Mouse (Mus musculus) CH12F3 (cell line): ENCODE results near the gene Ppp1r36.

Experiments used
- in situ Hi-C: fragments of 300-500 bp; cut with MboI; formaldehyde crosslinking; loops from 2 replicates; pipeline ENCODE4 v1.14.3; 2020; ENCODE audit warnings: low sequenced_read_pairs

The Ppp1r36 gene

DNA sequence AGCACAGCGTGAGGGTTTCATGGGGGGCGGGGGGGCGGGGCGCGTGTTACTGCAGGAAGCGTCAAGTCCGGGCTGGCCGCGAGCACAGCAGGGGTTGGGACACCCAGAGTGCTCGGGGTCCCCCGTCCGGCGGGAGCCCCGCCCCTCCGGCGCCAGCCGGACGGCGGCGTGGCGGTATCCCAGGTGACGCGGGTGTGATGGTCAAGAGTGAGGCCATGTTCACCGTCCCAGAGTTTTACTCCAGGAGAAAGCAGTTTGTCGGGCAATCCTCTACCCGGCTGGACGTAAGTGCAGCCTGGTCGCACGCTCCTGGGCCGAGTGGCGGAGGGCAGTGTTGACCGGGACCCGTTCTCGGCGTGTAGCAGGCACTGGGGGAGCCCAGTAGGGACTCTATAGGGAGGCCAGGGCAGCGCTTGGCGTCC, at the start of gene Ppp1r36:
Ppp1r36 (plus strand) TSS at position 106 of the 422 bp plus-strand sequence.
- in situ Hi-C loops = no loop called here

DNA sequence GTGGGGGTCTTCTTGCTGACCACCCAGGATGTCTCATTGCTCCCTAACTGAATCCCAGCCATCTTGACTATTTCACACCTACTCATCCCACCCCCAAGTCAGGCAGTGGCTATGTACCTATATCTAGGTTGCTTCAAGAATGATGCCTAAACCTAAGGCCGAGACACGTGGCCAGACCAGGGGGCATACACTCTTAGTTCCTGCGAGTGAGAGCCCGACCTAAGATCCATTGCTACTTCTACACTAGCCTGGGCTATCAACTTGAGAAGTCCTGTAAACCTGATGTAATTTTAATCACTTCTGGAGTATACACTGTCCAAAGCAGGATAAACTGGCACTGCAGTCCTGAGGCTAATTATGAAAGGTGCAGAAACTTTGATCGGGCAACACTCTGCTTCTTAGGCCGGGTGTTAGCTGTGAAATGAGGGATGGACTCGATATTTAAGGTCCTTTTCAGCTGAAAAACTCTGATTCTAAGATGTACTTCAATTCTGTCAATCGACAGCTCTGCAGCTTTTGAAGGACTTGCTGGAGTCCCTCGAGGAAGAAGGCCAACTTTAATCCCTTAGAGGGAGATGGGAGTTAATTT, 49.0 kb upstream of the Ppp1r36 start:
- in situ Hi-C loops = no loop called here

DNA sequence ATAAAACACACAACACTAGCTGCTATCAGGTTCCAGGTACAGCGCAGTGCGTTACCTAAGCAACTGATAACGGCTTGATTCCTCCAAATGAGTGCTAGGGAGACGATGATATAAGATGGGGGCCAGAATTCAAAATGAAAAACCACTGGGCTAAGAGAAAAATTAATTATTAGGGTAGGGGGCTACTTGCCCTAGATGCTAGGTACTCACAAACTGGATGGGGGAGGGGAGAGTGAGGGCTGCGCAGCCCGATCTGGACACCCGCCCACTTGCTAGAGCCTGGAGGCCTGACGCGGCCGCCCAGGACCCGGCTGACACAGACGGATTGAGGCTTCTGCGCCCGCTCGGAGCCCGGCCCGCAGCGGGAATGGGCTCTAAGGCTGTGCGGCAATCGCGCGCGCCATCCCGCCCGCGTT, 48.5 kb upstream of the Ppp1r36 start:
- in situ Hi-C loops = no loop called here

DNA sequence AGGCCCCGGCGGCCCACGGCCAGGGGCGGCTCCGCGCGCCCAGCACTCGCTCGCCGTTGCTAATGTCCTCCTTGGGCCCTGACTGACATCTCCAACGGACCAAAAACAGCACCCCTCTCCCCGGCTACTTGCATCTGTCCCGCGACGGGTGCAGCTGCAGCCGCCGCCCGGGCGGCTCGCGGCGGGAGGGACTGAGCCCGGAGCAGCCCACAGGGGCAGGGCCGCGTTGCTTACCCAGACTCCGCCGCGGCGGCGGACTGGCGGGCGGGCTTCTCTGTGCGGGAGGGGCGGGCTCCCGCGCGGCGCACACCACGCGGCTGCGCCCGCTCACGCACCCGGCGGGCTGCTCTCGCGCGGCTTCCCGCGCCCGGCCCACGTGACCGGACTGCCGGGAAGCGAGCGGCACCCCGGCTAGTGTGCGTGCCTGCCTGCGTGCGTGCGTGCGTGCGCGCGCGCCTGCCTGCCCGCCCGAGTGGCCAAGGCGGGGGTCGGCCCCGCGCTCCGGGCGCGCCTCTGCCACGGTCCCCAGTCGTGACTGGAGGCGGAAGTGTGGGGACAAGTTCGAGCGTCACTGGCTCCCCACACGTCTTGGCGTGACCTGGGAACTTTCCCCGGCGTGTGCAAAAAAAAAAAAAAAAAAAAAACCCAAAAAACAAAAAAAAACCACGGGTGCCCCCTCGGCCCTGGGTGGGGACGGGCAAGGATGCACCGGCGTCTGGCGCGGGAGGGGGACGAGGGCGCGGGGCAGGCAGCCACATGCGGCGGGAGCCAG, 47.9 kb upstream of the Ppp1r36 start, which contains the start of gene Zbtb25:
Zbtb25 (minus strand) TSS at position 397 of the 772 bp plus-strand sequence.
- in situ Hi-C loops = no loop called here

DNA sequence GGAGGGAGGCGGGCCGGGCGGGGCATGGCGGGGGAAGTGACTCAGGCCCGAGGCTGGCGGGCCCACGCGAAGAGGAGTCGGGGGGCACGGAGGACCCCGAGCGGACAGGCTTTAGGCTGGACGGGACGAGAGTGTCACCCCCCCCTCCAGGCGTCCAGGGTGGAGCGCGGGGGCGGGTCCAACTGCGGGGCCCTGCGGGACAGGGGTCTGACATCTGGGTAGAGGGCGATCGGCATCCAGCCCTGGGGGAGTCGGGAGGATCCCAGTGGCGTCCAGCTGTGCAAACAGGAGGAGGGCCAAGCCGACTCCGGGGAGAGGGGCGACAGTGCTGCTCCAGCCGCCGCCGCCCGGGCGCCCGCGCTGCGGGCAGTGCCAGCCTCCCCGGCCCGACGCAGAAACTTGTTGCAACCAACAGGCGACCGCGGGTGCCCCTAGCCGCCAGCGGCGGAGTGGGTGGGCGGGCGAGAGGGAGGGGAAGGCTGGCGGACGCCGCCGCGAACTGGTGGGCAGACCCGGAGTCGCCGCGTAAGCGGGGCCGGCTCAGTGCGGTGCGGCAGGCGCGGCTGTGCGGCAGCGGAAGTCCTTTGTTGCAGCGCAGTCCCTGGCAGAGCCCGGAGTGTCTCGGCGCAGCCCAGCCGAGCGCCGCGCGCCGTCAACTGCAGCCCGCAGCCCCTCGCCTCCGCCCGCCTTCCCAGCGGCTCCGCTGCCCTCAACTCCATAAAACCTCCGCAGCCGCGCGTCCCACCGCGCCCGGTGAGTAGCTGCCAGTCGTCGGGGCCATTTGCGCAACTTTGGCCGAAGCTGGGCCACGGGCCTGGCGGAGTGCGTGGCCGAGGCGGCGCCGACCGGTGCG, 47.1 kb upstream of the Ppp1r36 start, which contains the start of gene Zbtb1:
Zbtb1 (plus strand) TSS at position 289 of the 853 bp plus-strand sequence.
- in situ Hi-C loops = no loop called here

DNA sequence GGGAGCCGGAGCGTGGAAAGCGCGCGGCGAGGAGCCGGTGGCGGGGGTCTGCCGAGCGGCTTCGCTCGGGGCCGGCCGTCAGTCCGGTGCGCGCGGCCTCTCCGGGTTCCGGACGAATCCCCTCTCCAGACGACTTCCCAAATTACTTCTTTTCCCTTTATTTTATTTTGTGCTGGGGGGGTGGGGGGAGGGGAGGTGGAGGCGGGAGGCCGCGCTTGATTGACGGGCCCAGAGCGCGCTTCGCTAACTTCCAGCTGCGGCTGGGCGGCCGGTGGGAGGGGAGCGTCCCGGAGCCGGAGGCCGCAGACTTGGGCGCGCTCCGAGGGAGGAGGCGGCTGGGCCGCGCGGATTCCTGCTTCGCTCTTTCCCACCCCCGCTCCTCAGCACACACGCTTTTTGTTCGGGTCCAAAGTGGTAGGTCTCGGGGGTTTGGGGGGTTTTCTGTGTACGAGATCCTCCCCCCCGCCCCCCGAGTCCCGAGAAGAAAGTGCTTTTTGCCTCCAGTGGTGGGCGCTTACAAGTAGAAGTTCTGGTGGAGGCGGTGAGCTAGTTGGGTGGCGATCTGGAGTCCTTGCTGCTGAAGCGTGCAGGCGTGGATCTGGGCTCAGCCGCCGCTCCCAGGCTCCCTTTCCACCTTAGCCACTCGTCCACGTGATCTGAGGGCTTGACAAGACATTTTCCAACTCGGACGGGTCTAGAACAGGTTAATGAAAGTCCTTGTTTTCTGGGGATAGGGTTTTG, 46.3 kb upstream of the Ppp1r36 start:
- in situ Hi-C loops = no loop called here

DNA sequence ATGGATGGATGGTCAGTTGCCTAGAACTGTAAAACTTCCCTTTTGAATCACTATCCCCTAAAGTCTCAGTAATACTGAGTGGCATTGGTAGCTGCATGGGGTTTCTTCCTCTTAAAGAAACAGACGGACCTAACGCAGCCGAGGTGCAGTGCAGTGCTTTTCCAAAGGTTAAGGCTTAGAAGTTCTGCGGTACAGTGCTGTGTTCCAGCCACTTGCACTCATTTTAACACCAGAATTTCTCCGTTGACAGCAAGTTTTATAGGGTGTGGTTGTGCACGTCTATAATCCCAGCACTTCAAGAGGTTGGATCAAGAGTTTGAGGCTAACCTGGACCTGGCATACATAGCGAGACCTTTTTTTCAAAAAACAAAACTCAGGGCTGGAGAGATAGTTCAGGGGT, 45.3 kb upstream of the Ppp1r36 start:
- in situ Hi-C loops = no loop called here

DNA sequence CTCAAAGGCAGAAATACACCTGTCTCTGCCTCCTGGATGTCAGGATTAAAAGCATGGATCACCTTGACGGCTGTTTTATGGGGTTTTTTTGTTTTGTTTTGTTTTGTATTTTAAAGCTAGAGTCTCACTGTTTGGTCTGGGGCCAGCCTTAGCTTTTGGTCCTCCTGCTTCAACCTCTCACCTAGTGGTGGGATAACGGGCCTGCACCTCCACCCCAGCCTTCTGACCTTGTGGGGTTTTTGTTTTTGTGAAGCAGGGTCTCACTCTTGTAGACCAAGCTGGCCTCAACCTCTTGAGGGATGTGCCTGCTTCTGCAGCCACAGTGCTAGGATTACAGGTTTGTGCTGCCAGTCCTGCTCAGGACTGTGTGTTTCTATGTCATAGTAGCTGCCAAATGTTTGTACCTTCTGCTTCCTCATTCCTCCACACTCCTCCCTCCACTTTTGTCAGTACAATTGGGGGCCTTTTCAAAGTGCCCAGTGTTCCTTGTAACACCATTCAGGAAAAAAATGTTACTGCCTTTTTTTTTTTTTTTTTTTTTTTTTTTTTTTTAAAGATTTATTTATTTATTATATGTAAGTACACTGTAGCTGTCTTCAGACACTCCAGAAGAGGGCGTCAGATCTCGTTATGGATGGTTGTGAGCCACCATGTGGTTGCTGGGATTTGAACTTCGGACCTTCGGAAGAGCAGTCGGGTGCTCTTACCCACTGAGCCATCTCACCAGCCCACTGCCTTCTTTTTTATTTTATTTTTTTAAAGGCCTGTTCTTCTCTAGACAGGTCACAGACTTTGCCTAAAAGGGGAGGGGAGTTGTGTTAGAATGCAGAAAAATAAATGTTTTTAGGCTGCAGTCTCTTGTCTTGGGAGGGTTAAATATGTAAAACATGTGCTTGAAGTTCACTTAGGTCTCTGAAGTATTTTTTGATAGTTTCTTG, 44.2 kb upstream of the Ppp1r36 start:
- in situ Hi-C loops = no loop called here

DNA sequence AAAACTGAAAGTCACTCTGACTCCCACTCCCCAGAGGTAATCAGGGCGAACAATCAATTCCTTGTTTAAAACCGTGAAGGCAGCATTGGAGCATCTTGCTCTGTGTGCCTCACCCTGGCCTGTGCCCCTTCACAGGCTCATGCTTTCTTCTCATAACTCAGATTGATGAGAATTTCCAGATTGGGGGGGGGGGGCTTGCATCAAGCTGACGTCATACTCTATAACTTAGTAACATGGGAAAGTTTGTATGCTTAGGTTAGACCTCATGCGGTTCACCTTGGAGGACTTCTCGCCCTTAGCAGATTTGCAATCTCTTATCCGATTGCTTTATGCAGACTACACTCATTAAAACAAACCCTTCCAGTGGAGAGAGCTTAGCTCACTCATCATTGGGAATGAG, 43.3 kb upstream of the Ppp1r36 start:
- in situ Hi-C loops = no loop called here

DNA sequence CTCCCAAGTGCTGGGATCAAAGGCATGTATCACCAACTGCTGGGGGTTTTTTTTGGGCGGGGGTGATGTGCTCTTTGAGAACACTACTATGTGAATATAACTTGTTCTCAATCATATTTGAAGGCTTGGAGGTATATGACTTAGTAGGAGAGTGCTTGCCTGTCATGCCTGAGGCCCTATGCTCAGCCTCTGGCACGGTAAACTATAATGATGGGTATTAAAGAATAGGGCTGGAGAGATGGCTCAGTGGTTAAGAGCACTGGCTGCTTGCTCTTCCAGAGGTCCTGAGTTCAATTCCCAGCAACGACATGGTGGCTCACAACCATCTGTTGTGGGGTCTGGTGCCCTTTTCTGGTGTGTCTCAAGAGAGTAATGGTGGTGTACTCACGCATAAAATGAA, 42.4 kb upstream of the Ppp1r36 start:
- in situ Hi-C loops = no loop called here

DNA sequence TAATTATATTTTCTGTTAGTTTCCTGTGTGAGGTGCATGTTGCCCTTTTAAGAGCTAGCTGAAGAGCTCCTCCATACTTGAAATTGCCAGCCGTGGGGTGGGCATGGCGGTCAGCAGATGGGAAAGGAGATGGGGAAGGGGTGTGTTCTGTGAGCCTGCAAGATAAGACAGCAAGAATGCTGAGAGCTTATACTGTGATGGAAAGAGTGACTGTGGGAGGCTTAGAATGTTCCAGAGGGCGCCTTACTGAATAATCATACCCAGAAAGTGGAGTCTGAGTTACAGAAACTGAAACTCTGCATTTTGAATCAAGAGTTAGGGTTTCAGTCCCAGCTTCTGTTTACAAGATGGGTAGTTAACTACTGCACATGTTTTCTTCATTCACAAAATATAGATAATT, 41.8 kb upstream of the Ppp1r36 start:
- in situ Hi-C loops = no loop called here

DNA sequence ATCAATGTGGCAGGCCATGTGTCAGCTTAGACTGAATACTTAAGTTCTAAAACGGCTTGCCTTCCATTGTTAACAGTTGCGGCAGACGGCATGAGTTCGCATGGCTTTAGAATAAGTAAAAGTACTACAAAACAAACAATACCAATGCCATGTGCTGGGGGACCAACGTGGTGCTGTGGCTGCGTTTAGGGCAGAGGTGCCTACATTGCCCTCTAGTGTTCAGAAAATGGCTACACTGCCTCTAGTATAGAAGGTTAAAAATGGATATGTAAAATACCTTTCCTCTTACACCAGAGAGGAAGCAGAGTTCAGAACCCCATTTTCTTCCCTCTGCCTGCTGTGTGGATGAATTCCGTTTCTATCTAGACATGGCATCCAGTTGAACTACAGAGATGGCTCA, 40.7 kb upstream of the Ppp1r36 start:
- in situ Hi-C loops = no loop called here

DNA sequence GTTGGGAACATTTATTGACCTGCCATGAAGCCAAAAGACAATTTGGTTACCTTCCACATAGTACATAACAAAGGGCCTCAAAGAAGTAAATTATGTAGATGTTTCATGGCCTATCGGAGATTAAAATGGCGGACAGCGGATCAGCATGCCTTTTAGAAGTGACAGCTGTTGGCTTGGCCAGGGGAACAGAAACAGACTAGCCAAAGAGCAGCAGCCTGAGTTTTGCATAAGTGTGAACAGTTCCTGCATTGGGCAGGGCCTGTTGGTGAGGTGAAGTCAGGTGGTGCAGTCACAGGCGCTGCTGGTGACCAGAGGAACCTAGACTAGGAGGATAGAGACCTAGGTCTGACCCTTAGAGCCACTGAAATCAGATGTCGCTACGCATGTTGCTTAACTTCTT, 40.3 kb upstream of the Ppp1r36 start:
- in situ Hi-C loops = no loop called here

DNA sequence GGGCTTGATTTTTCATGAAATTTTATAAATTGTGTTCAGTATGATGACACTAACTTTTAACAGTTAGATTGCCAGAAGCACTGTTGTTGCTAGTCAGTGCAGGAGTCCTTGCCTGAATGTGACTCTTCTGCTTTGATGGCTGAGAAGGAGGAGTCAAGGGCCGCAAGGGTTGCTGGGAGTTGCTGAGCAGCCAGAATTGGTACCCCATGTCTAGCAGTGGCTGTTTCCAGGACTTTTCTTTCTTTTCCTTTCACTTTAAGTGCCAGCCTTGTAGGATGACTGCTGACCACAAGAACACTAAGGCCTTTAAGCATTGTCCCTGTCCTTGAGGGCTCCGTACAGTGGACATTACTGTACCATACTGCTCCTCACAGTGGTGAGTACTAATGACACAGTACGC, 39.6 kb upstream of the Ppp1r36 start:
- in situ Hi-C loops = no loop called here

DNA sequence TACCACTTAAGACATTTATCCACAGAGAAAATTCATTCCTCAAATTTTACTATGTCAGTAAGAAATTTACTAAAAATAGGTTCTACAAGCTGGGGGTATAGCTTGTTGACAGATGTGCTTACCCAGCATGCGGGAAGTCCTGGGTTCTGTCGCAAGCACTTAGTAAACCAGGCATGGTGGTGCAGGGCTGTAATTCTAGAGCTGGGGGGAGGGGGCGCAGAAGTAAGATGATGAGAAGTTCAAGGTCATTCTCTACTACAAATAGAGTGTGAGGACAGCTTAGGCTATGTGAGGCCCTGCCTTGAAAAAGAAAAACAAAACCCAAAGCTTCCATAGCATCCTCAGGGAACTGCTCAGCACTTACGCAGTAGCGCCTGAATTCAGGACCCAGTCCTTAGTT, 38.8 kb upstream of the Ppp1r36 start:
- in situ Hi-C loops = no loop called here

DNA sequence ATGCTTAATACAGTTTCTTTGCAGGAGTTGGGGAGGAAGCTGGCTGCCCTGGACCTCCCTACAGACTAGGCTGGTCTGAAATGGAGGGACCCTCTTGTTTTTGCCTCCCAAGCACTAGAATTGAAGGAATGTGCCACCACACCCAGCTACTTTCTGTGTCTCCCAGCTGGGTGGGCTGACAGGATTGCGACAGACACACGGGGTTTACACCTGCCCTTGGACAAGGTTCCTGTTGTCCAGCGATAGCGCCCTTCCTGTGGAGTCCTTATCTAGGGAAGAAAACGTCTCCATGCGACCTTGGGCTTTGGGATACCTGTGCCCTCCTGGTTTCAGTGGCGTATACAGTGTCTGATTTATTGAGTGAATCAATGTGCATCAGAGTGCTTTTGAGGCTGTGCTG, 37.2 kb upstream of the Ppp1r36 start:
- in situ Hi-C loops = no loop called here

DNA sequence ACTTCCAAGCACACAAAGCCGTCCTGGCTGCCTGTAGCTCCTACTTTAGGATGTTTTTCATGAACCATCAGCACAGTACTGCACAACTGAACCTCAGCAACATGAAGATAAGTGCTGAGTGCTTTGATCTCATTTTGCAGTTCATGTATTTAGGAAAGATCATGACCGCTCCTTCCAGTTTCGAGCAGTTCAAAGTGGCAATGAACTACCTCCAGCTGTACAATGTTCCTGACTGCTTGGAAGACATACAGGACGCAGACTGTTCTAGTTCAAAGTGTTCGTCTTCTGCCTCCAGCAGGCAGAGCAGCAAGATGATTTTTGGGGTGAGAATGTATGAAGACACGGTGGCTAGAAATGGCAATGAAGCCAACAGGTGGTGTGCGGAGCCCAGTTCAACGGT, 32.0 kb upstream of the Ppp1r36 start:
- in situ Hi-C loops = no loop called here

DNA sequence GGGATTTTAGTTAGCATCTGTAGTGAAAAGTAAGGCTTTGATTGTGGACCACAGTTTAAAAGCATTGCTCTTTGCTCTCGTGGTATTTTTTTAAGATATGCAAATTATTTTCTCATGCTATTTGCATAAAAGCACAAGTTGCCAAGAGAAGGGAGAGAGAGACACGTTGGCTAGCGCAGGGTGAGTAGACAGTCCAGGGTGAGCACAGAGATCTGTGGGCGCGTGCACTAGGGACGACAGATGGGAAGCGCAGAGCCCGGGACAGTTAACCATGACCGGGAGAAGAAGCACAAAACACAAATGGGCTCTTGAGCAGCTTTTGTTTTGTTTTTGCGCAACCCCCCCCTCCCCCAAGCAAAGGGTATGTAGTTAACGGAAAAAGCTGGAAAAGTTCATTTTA, 28.5 kb upstream of the Ppp1r36 start:
- in situ Hi-C loops = no loop called here

DNA sequence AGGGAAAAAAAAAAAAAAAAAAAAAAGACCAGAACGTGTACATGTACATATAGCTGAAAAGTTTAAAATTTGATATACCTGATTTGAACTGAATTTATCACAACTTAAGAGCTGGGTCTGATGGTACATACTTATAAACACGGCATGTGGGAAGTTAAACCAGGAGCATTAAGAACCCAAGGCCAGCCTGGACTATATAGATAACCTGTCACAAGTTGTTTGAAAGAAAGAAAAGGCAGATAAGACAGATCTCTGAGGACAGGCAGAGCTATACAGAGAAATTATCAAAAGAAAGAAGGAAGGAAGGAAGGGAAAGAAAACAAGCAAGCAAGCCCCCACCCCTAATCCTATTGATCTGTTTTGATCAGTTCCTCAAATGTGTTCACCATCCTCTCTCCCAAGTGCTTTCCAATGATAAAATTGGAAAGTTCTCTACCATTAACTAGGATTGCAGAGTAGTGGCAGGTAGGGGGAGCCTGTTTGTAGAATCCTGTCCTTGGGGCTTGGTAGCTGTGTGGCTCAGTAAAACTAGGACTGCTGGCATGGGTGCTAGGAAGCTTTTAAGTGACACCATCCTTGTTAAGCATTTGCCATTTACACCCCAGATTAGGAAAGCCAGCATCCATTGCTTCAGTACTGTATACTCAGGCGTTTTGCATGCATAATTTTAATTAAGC, 25.6 kb upstream of the Ppp1r36 start:
- in situ Hi-C loops = no loop called here
